9 mouse cellular contexts compared by ENCODE assay signal in the genomic region with DNA sequence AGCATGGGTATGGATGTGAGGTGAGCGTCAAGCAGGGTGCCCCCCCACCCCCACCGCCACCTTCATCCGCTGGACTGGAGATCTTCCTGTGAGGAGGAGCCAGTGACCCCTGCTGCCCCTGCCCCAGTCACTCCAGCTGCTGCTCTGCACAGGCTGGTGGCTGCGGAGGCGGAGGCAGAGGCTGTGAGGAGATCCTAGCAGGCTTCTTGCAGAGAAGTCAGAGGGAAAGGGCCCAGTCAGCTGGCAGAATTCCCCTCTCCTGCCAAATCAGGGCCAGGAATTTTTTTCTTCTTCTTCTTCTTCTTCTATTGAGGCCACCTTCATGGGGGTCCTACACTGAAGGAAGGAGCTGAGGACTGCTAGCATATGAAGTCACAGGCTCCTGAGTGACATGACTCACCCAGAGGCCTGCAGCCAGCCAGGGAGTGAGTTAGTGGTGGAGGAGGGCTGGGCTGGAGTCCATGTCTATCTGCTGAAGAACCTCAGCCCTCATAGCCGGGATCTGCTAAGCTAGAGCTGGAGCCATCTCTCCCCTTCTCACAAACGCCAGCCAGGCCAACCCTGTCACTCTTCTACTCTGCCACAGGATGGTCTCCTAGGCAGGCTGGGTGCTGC. TPM values are rescaled to one million over a fixed set of nuclear protein-coding genes. Genes with fewer than 3 reads are reported as not detected.
DNase-seq lines count a peak whose midpoint lies in the region; ATAC-seq lines count a peak whose summit lies in the region.
"Had no signal": no experiment of that assay in that cellular context is flagged by ENCODE, and none has a peak within 500 bp of the region (broad histone marks: within the 10 kb centered on the region; RNA-seq: fewer than 3 reads in every experiment).

No protein-coding gene starts in this region.

- intact Hi-C loops in left cerebral cortex, postnatal 4 days (cut with DNase I) = no loop called here

- DNase-seq in adrenal gland, adult (ENCODE audit: inconsistent age in 2 of 2, low spot score in 1 of 2) = peak; percentile 61 to 79
- DNase-seq in adrenal gland, postnatal 4 days (ENCODE audit: low spot score in 2 of 2) = no peak
- DNase-seq in left cerebral cortex, postnatal 4 days = peak; percentile 42
- DNase-seq in left cerebral cortex, adult 11 months (ENCODE audit: low spot score) = no peak
- peak; percentile 33 to 44 for DNase-seq in cerebellum, postnatal 36 days
- peak; percentile 42 for DNase-seq in lung, postnatal 36 days
- no peak for DNase-seq in retina, embryonic 14.5 days (ENCODE audit: low spot score)

- no peak for ATAC-seq in granulocyte monocyte progenitor cell, adult 5-6 weeks (replicated peaks; ENCODE audit: poor library complexity, severe bottlenecking)

RNA-seq across cellular contexts. Expression of gene Pef1, which starts 17.9 kb away (rescaled TPM):
- total RNA-seq in adrenal gland, postnatal 4 days (2021) = 10 to 100 TPM; 63.6 to 65.1 TPM
- 10 to 100 TPM; 33.8 to 36.1 TPM for total RNA-seq in left cerebral cortex, postnatal 4 days (2021)
- total RNA-seq in granulocyte monocyte progenitor cell, adult 5-6 weeks (2014; fragmentation: Nextera tagmentation) = 22.7 and 60.5 TPM in 2 replicates
- 10.4 and 12.4 TPM in 2 replicates for total RNA-seq in granulocyte monocyte progenitor cell, adult 5-6 weeks (2017)

RNA-seq across cellular contexts. Expression of gene Col16a1, which starts 36.8 kb away (rescaled TPM):
- 10 to 100 TPM; 62.1 to 69.1 TPM for total RNA-seq in adrenal gland, postnatal 4 days (2021)
- total RNA-seq in left cerebral cortex, postnatal 4 days (2021) = 10 to 100 TPM; 19.5 to 24.1 TPM
- 0.21 TPM in 1 of 2 replicates, not detected in the other for total RNA-seq in granulocyte monocyte progenitor cell, adult 5-6 weeks (2014; fragmentation: Nextera tagmentation)
- total RNA-seq in granulocyte monocyte progenitor cell, adult 5-6 weeks (2017) = 0.52 and 1.9 TPM in 2 replicates
- total RNA-seq: monocyte, adult 5-6 weeks had no signal

RNA-seq across cellular contexts. Expression of gene Hcrtr1, which starts 54.7 kb away (rescaled TPM):
- total RNA-seq in adrenal gland, postnatal 4 days (2021) = 1 to 10 TPM; 1.2 to 1.8 TPM
- 1 to 10 TPM; 1.9 to 3.6 TPM for total RNA-seq in left cerebral cortex, postnatal 4 days (2021)
- not detected in 2 replicates for total RNA-seq in granulocyte monocyte progenitor cell, adult 5-6 weeks (2014; fragmentation: Nextera tagmentation)
- total RNA-seq in granulocyte monocyte progenitor cell, adult 5-6 weeks (2017) = not detected in 2 replicates
- total RNA-seq: monocyte, adult 5-6 weeks had no signal

Comparison
In these comparisons a context has a peak if more than half of its experiments do, and no peak if none do; other contexts are left out.
1. DNase-seq: peak in adrenal gland, adult (2 of 2), left cerebral cortex, postnatal 4 days (single experiment), cerebellum, postnatal 36 days (2 of 2) and lung, postnatal 36 days (single experiment); none in adrenal gland, postnatal 4 days (0 of 2), left cerebral cortex, adult 11 months (single experiment) and retina, embryonic 14.5 days (single experiment).
2. RNA of gene Col16a1, which starts 36.8 kb away (total RNA-seq): 62.1 to 69.1 TPM in adrenal gland, postnatal 4 days and 19.5 to 24.1 TPM in left cerebral cortex, postnatal 4 days; 0.21 to 1.9 TPM in granulocyte monocyte progenitor cell, adult 5-6 weeks; every median in the first group is over 4 times any median in the second.